Mouse (Mus musculus) naive thymus-derived CD4-positive, alpha-beta T cell, adult 5 months (primary cell): ENCODE measurements around the gene Spint5. TPM values are rescaled to one million over a fixed set of nuclear protein-coding genes. Genes with fewer than 3 reads are reported as not detected.

ENCODE experiments used
- polyA plus RNA-seq: library from polyadenylated mRNA; unstranded; fragments of 100-300 nt; shearing (Covaris generic); gene quantifications from one replicate; pipeline ENCODE4 v1.2.1, GENCODE M21; 2017

Spint5 gene
- polyA plus RNA-seq = not detected

GRCm38 (mm10) chr2:164715005-164715404 lies at the start of gene Spint5:
Gene Spint5, plus strand, starts transcription at chr2:164715305.

GRCm38 (mm10) chr2:164673987-164674386 lies 41.1 kb upstream of the Spint5 start, which contains the start of gene Wfdc11:
Gene Wfdc11, minus strand, starts transcription at chr2:164674087.

GRCm38 (mm10) chr2:164684807-164685206 lies 30.3 kb upstream of the Spint5 start, which contains the start of gene Wfdc13:
Gene Wfdc13, plus strand, starts transcription at chr2:164685107.

GRCm38 (mm10) chr2:164698201-164698600 lies 16.9 kb upstream of the Spint5 start, which contains the start of gene Spint4:
Gene Spint4, plus strand, starts transcription at chr2:164698501.

GRCm38 (mm10) chr2:164745843-164746479 lies 30.9 kb downstream of the Spint5 start, which contains the start of the genes Wfdc3 and Dnttip1:
Gene Wfdc3, minus strand, starts transcription at chr2:164745931.
Gene Dnttip1, plus strand, starts transcription at chr2:164745983.

Other genes starting within 250 kb of the Spint5 start
- gene Trp53tg5, start 241.6 kb upstream of the Spint5 start, polyA plus RNA-seq = not detected
- gene Dbndd2, start 229.2 kb upstream of the Spint5 start, polyA plus RNA-seq = 0.53 TPM
- 16.2 TPM for gene Pigt, start 217.8 kb upstream of the Spint5 start, polyA plus RNA-seq
- not detected for gene Wfdc2, start 152.9 kb upstream of the Spint5 start, polyA plus RNA-seq
- not detected for gene Spint3, start 141.8 kb upstream of the Spint5 start, polyA plus RNA-seq
- not detected for gene Wfdc6a, start 129.9 kb upstream of the Spint5 start, polyA plus RNA-seq
- gene Eppin, start 121.7 kb upstream of the Spint5 start, polyA plus RNA-seq = not detected
- gene Wfdc6b, start 101.8 kb upstream of the Spint5 start, polyA plus RNA-seq = not detected
- gene Wfdc8, start 101.7 kb upstream of the Spint5 start, polyA plus RNA-seq = not detected
- gene Wfdc16, start 76.5 kb upstream of the Spint5 start, polyA plus RNA-seq = not detected
- gene Wfdc10, start 59.3 kb upstream of the Spint5 start, polyA plus RNA-seq = not detected
- not detected for gene Wfdc9, start 58.7 kb upstream of the Spint5 start, polyA plus RNA-seq
- not detected for gene Wfdc11, start 41.2 kb upstream of the Spint5 start, polyA plus RNA-seq
- not detected for gene Wfdc13, start 30.2 kb upstream of the Spint5 start, polyA plus RNA-seq
- not detected for gene Spint4, start 16.8 kb upstream of the Spint5 start, polyA plus RNA-seq
- not detected for gene Wfdc3, start 30.6 kb downstream of the Spint5 start, polyA plus RNA-seq
- gene Dnttip1, start 30.7 kb downstream of the Spint5 start, polyA plus RNA-seq = 68.5 TPM
- 0.45 TPM for gene Ube2c, start 54.6 kb downstream of the Spint5 start, polyA plus RNA-seq
- gene Tnnc2, start 64.7 kb downstream of the Spint5 start, polyA plus RNA-seq = not detected
- gene Snx21, start 70.5 kb downstream of the Spint5 start, polyA plus RNA-seq = 5.0 TPM
- gene Acot8, start 89.6 kb downstream of the Spint5 start, polyA plus RNA-seq = 24.1 TPM
- 2.2 TPM for gene Zswim3, start 89.8 kb downstream of the Spint5 start, polyA plus RNA-seq
- gene Zswim1, start 107.4 kb downstream of the Spint5 start, polyA plus RNA-seq = 21.6 TPM
- not detected for gene Spata25, start 113.2 kb downstream of the Spint5 start, polyA plus RNA-seq
- gene Ctsa, start 117.6 kb downstream of the Spint5 start, polyA plus RNA-seq = 109 TPM
- gene Neurl2, start 118.2 kb downstream of the Spint5 start, polyA plus RNA-seq = 1.9 TPM
- gene Pltp, start 142.4 kb downstream of the Spint5 start, polyA plus RNA-seq = 0.31 TPM
- gene Pcif1, start 164.0 kb downstream of the Spint5 start, polyA plus RNA-seq = 160 TPM
- gene Zfp335, start 196.5 kb downstream of the Spint5 start, polyA plus RNA-seq = 48.9 TPM
- not detected for gene Mmp9, start 225.5 kb downstream of the Spint5 start, polyA plus RNA-seq
- not detected for gene Slc12a5, start 245.5 kb downstream of the Spint5 start, polyA plus RNA-seq